Mouse (Mus musculus) neural tube, embryonic 14.5 days (tissue): ENCODE results near the gene Gm49396. TPM values are rescaled to one million over a fixed set of nuclear protein-coding genes. Genes with fewer than 3 reads are reported as not detected.

Experiments
- ATAC-seq: fragments of 200-750 bp; cut with Nextera tagmentation; 2 replicates; pipeline ENCODE4 v1.8.0; 2017; ENCODE audit warnings: low read depth, mild to moderate bottlenecking, moderate TSS enrichment, moderate library complexity
- H3K27ac ChIP-seq: fragments of 300-500 bp; sonication (generic); 2 replicates; pipeline ENCODE4 v1.5.1; 2014; ENCODE audit warnings: low read depth, mild to moderate bottlenecking, control low read depth, low read length, moderate library complexity, mixed read lengths
- H3K27me3 ChIP-seq: fragments of 300-500 bp; sonication (generic); 2 replicates; pipeline ENCODE4 v1.6.1; 2014; ENCODE audit warnings: low read length; ENCODE audit not compliant: control insufficient read depth, insufficient read depth
- H3K36me3 ChIP-seq: fragments of 300-500 bp; sonication (generic); 2 replicates; pipeline ENCODE4 v1.6.1; 2014; ENCODE audit warnings: low read length, mixed read lengths; ENCODE audit not compliant: control insufficient read depth, insufficient read depth
- H3K4me1 ChIP-seq: fragments of 300-500 bp; sonication (generic); 2 replicates; pipeline ENCODE4 v1.6.1; 2014; ENCODE audit warnings: low read length; ENCODE audit not compliant: control insufficient read depth, insufficient read depth
- H3K4me2 ChIP-seq: fragments of 300-500 bp; sonication (generic); 2 replicates; pipeline ENCODE4 v1.6.1; 2014; ENCODE audit warnings: mild to moderate bottlenecking, low read depth, low read length, control low read depth
- H3K4me3 ChIP-seq: fragments of 300-500 bp; sonication (generic); 2 replicates; pipeline ENCODE4 v1.5.1; 2014; ENCODE audit warnings: low read depth, low read length, control low read depth, mixed read lengths
- H3K9ac ChIP-seq: fragments of 300-500 bp; sonication (generic); replicated peaks from 2 replicates; pipeline ENCODE4 v1.6.1; 2014; ENCODE audit warnings: low read depth, mild to moderate bottlenecking, control low read depth, low read length, mixed read lengths
- H3K9me3 ChIP-seq: fragments of 300-500 bp; sonication (generic); 2 replicates; pipeline ENCODE4 v1.6.1; 2016; ENCODE audit warnings: low read length; ENCODE audit not compliant: control insufficient read depth
- WGBS: fragments of 180-500 bp; shearing (Covaris S2); extraction: QIAGEN DNeasy Blood & Tissue Kit; methylation state at CpG from one replicate; pipeline ENCODE4 v1.1.7; 2014; 5-methylcytosine and 5-hydroxymethylcytosine counted together
- microRNA-seq: library from miRNA; unstranded; fragments of <30 nt; microRNA quantifications from one replicate; pipeline ENCODE4, GENCODE M21; 2016
- polyA plus RNA-seq: library from polyadenylated mRNA; unstranded; fragments of >200 nt; fragmentation: Nextera tagmentation; extraction: Ambion mirVana; gene quantifications from 2 replicates; pipeline ENCODE4 v1.2.1, GENCODE M21; 2014

Gene Gm49396
- polyA plus RNA-seq, 1 experiment from 2014 or later, result 8.1 TPM

GRCm38 (mm10) chr7:30608476-30608875 lies 45.3 kb downstream of the Gm49396 start:
- no peak for ATAC-seq
- no peaks in the 10 kb centered on the region for H3K9me3 ChIP-seq
- no peaks in the 10 kb centered on the region for H3K36me3 ChIP-seq
- H3K4me1 ChIP-seq, result no peaks in the 10 kb centered on the region
- WGBS, result 48% methylated on average over 16 of the region's 16 CpGs
- H3K9ac ChIP-seq, result no peak overlapping the region
- no peak overlapping the region for H3K4me3 ChIP-seq
- H3K4me2 ChIP-seq, result no peak overlapping the region
- H3K27ac ChIP-seq, result no peak overlapping the region
- no peaks in the 10 kb centered on the region for H3K27me3 ChIP-seq

- Histone ChIP-seq H3K27ac (no peak overlapping the region), H3K9me3 (no peaks in the 10 kb centered on the region), H3K4me3 (no peak overlapping the region), H3K36me3 (no peaks in the 10 kb centered on the region), H3K27me3 (no peaks in the 10 kb centered on the region), H3K4me2 (no peak overlapping the region), H3K9ac (no peak overlapping the region), H3K4me1 (no peaks in the 10 kb centered on the region)
- no peak for ATAC-seq
- 58% methylated on average over 7 of the region's 7 CpGs for WGBS
These were observed 46.9 kb downstream of the Gm49396 start for GRCm38 (mm10) chr7:30610043-30610442.

GRCm38 (mm10) chr7:30612654-30613402 lies 49.7 kb downstream of the Gm49396 start, which contains the start of gene Upk1a:
Gene Upk1a, minus strand, starts transcription at chr7:30612847.
- Histone ChIP-seq H3K4me1 (no peaks in the 10 kb centered on the region), H3K27ac (no peak within 1 kb of the TSS), H3K4me3 (no peak within 1 kb of the TSS), H3K36me3 (peaks cover 15% of the 10 kb centered on the region), H3K4me2 (no peak within 1 kb of the TSS), H3K9me3 (no peaks in the 10 kb centered on the region), H3K9ac (no peak within 1 kb of the TSS), H3K27me3 (no peaks in the 10 kb centered on the region)
- WGBS, result 68% methylated on average over 8 of the region's 8 CpGs
- no peak for ATAC-seq

GRCm38 (mm10) chr7:30613529-30614112 lies 50.5 kb downstream of the Gm49396 start:
- Histone ChIP-seq H3K4me3 (no peak overlapping the region), H3K27ac (no peak overlapping the region), H3K4me2 (no peak overlapping the region), H3K36me3 (peaks cover 19% of the 10 kb centered on the region), H3K27me3 (no peaks in the 10 kb centered on the region), H3K9ac (no peak overlapping the region), H3K9me3 (no peaks in the 10 kb centered on the region), H3K4me1 (no peaks in the 10 kb centered on the region)
- WGBS, result 23% methylated on average over 14 of the region's 14 CpGs
- no peak for ATAC-seq

- Histone ChIP-seq H3K27me3 (no peaks in the 10 kb centered on the region), H3K27ac (no peak overlapping the region), H3K4me1 (no peaks in the 10 kb centered on the region), H3K4me2 (no peak overlapping the region), H3K9me3 (no peaks in the 10 kb centered on the region), H3K9ac (no peak overlapping the region), H3K4me3 (no peak overlapping the region), H3K36me3 (peaks cover 22% of the 10 kb centered on the region)
- no peak for ATAC-seq
- WGBS, result 89% methylated on average over 2 of the region's 2 CpGs
These were observed 51.3 kb downstream of the Gm49396 start for GRCm38 (mm10) chr7:30614454-30614853.

GRCm38 (mm10) chr7:30615049-30615760 lies 52.1 kb downstream of the Gm49396 start:
- ATAC-seq, result no peak
- H3K36me3 ChIP-seq, result peaks cover 22% of the 10 kb centered on the region
- no peak overlapping the region for H3K4me3 ChIP-seq
- no peaks in the 10 kb centered on the region for H3K4me1 ChIP-seq
- WGBS, result 56% methylated on average over 5 of the region's 5 CpGs
- no peak overlapping the region for H3K9ac ChIP-seq
- no peaks in the 10 kb centered on the region for H3K9me3 ChIP-seq
- no peak overlapping the region for H3K4me2 ChIP-seq
- no peak overlapping the region for H3K27ac ChIP-seq
- H3K27me3 ChIP-seq, result no peaks in the 10 kb centered on the region

Small RNAs within 50 kb of the gene (microRNA-seq; reads per million reads assigned to microRNA genes)
- gene Gm38670, result not detected
- not detected for gene Mir3569

Other genes starting within 250 kb of the Gm49396 start
- 12.7 and 16.9 TPM in 2 replicates for gene Syne4, start 248.5 kb upstream of the Gm49396 start, polyA plus RNA-seq
- gene E130208F15Rik, start 241.6 kb upstream of the Gm49396 start, polyA plus RNA-seq, result not detected in 2 replicates
- 16.3 and 20.1 TPM in 2 replicates for gene Sdhaf1, start 239.4 kb upstream of the Gm49396 start, polyA plus RNA-seq
- 12.2 and 14.1 TPM in 2 replicates for gene Lrfn3, start 200.6 kb upstream of the Gm49396 start, polyA plus RNA-seq
- gene Tyrobp, start 149.6 kb upstream of the Gm49396 start, polyA plus RNA-seq, result 23.3 and 39.9 TPM in 2 replicates
- 1.1 TPM in 1 of 2 replicates, not detected in the other for gene Hcst, start 143.5 kb upstream of the Gm49396 start, polyA plus RNA-seq
- gene Nfkbid, start 141.6 kb upstream of the Gm49396 start, polyA plus RNA-seq, result 2.5 and 3.1 TPM in 2 replicates
- 641 and 675 TPM in 2 replicates for gene Aplp1, start 117.8 kb upstream of the Gm49396 start, polyA plus RNA-seq
- gene Kirrel2, start 105.7 kb upstream of the Gm49396 start, polyA plus RNA-seq, result 0.27 and 0.89 TPM in 2 replicates
- gene Nphs1, start 105.0 kb upstream of the Gm49396 start, polyA plus RNA-seq, result 0.30 TPM in 1 of 2 replicates, not detected in the other
- not detected in 2 replicates for gene Prodh2, start 69.7 kb upstream of the Gm49396 start, polyA plus RNA-seq
- 110 and 111 TPM in 2 replicates for gene Arhgap33, start 28.3 kb upstream of the Gm49396 start, polyA plus RNA-seq
- gene Hspb6, start 11.2 kb upstream of the Gm49396 start, polyA plus RNA-seq, result 7.0 and 8.4 TPM in 2 replicates
- gene Proser3, start 11.0 kb upstream of the Gm49396 start, polyA plus RNA-seq, result 9.3 and 11.1 TPM in 2 replicates
- gene Lin37, start 3.5 kb upstream of the Gm49396 start, polyA plus RNA-seq, result 55.4 and 57.4 TPM in 2 replicates
- 99.4 and 99.6 TPM in 2 replicates for gene U2af1l4, start within 50 bp of the Gm49396 start, polyA plus RNA-seq
- 111 and 126 TPM in 2 replicates for gene Psenen, start 283 bp downstream of the Gm49396 start, polyA plus RNA-seq
- 2.8 and 3.7 TPM in 2 replicates for gene Igflr1, start 2.1 kb downstream of the Gm49396 start, polyA plus RNA-seq
- gene Kmt2b, start 25.4 kb downstream of the Gm49396 start, polyA plus RNA-seq, result 13.6 and 14.6 TPM in 2 replicates
- gene Zbtb32, start 35.6 kb downstream of the Gm49396 start, polyA plus RNA-seq, result 0.30 and 0.35 TPM in 2 replicates
- 0.43 and 0.62 TPM in 2 replicates for gene Upk1a, start 49.5 kb downstream of the Gm49396 start, polyA plus RNA-seq
- gene Cox6b1, start 62.8 kb downstream of the Gm49396 start, polyA plus RNA-seq, result 1,118 and 1,342 TPM in 2 replicates
- not detected in 2 replicates for gene Etv2, start 72.5 kb downstream of the Gm49396 start, polyA plus RNA-seq
- 98.3 and 110 TPM in 2 replicates for gene Rbm42, start 87.0 kb downstream of the Gm49396 start, polyA plus RNA-seq
- 22.4 and 23.9 TPM in 2 replicates for gene Haus5, start 101.7 kb downstream of the Gm49396 start, polyA plus RNA-seq
- gene Pmis2, start 108.3 kb downstream of the Gm49396 start, polyA plus RNA-seq, result not detected in 2 replicates
- not detected in 2 replicates for gene 2200002J24Rik, start 135.6 kb downstream of the Gm49396 start, polyA plus RNA-seq
- gene Atp4a, start 148.9 kb downstream of the Gm49396 start, polyA plus RNA-seq, result 1.9 and 2.9 TPM in 2 replicates
- gene Tmem147, start 166.2 kb downstream of the Gm49396 start, polyA plus RNA-seq, result 286 and 323 TPM in 2 replicates
- gene Gapdhs, start 180.3 kb downstream of the Gm49396 start, polyA plus RNA-seq, result 0.90 and 1.2 TPM in 2 replicates
- 1.7 and 2.0 TPM in 2 replicates for gene Sbsn, start 188.1 kb downstream of the Gm49396 start, polyA plus RNA-seq
- 0.73 and 2.3 TPM in 2 replicates for gene Dmkn, start 200.4 kb downstream of the Gm49396 start, polyA plus RNA-seq
- 0.88 TPM in 1 of 2 replicates, not detected in the other for gene Krtdap, start 224.6 kb downstream of the Gm49396 start, polyA plus RNA-seq